Mouse (Mus musculus): ENCODE data around the gene Slc51a.
"Not testable (repeated sequence)": the region's sequence is repeated elsewhere in the genome, so short reads cannot be mapped to it uniquely, and the experiment has no call there.

The Slc51a gene

DNA sequence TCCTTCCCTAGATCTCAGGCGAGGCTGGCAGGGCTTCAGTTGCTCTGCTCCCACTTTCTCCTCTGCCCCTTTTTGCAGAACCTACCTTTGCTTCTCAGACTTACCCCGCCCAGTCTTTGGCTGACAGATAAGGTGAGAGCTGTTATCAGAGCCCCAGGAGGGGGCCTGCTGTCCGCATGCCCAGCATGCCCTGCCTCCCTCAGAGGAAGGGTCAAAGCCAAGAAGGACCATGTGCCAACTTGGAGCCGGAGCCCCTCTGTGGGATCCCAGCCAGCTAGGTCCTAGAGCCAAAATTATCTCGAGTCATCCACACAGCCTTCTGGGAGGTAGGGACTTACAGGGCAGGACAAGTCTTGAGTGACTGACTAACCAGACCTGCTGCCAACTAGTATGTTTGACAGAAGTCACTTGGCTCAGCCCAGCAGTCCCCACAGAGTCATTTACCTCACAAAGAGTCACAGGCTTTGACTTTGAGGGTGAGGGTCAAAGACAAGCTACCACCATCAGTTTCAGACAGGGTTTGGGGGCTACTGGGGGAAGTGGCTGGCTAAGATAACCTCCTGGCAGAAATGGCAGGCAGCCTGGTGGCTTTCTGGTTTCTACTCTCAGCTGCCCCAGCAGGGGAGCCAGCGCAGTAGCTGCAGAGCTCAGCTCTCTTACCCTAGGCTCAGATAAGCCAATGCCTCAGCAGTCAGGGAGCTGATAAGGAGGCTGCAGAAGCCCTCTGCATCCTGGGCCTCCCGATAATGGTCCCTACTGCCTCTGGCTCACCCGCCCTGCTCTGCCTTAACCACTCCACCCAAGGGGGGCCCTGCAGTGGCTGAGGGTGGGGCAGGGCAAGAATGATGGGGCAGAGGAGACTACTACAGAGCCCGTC lies 21.6 kb upstream of the Slc51a start:
- DNase-seq (ENCODE audit: low spot score), result no peak

DNA sequence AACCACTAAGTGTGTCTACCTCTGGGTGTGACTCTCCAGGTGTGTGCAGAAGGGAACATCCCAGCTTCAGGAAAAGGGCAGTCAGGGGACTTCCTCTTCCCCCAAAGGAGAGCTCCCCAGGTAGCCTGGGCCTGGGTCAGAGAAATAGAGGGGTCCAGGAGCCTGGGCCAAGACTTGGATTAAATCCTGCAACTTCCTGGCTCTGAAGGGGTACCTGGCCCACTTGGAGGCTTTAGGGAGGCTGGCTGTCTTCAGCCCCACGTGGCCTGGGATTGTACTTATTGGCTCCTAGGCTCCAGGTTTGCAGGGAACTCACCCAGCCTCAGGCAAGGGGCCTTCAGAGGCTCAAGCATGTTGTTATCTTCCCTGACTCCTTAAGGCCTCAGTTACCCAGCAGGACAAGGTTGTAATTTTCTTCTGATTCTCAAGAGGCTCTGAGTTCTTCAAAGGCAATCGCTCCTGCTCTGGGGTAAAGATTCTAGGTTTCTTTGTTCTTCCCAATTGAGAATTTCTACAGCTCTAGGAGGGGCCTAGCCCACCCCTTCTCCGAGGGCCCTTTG lies 20.9 kb upstream of the Slc51a start:
- DNase-seq (ENCODE audit: low spot score), result no peak

DNA sequence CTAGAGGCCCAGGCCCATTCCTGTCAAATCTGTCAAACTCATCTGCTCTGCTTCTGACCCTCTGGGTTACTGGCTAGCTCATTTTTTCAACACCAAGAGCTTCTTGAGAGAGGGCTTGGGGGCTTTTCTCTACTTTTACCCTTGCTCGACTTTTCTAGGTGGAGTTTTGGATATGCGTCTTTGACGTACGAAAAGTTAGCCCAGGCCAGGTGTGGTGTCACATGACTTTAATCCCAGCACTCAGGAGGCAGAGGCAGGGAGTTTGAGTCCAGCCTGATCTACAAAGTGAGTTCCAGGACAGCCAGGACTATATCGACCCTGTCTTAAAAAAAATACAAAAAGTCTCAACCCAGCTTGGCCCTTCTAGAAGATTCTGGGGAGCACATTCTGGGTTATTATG lies 20.4 kb upstream of the Slc51a start:
- DNase-seq (ENCODE audit: low spot score), result no peak

DNA sequence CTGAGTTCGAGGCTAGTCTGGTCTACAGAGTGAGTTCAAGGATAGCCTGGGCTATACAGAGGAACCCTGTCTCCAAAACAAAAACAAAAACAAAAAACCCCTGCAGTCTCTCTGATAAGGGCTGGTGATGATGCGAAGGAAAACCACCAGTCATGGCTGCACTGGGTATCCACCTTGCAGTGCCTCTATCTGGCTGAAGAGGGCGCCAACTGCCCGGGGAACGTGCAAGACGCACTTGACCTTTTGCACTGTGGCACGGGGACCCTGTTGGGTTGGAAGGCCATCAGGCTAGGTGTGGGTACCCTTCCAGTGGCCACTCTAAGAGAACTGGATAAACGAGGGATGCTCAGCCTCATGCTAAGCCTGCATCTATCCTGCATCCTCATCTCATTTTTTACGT lies 19.7 kb upstream of the Slc51a start:
- peak; percentile 79 for DNase-seq (ENCODE audit: low spot score)

- no peak for DNase-seq (ENCODE audit: low spot score)
These were observed 19.2 kb upstream of the Slc51a start for GRCm38 (mm10) chr16:32506868-32507267.

GRCm38 (mm10) chr16:32506298-32506697 lies 18.6 kb upstream of the Slc51a start:
- no peak for DNase-seq (ENCODE audit: low spot score)

- DNase-seq (ENCODE audit: low spot score), result no peak
These were observed 16.0 kb upstream of the Slc51a start for GRCm38 (mm10) chr16:32503633-32504032.

GRCm38 (mm10) chr16:32502621-32503335 lies 15.1 kb upstream of the Slc51a start:
- DNase-seq (ENCODE audit: low spot score), result no peak

- DNase-seq (ENCODE audit: low spot score), result no peak
These were observed 13.8 kb upstream of the Slc51a start for GRCm38 (mm10) chr16:32501459-32501858.

- DNase-seq (ENCODE audit: low spot score), result peak; percentile 94
These were observed 11.9 kb upstream of the Slc51a start for GRCm38 (mm10) chr16:32499430-32500037.

- no peak for DNase-seq (ENCODE audit: low spot score)
These were observed 11.3 kb upstream of the Slc51a start for GRCm38 (mm10) chr16:32498996-32499395.

- no peak for DNase-seq (ENCODE audit: low spot score)
These were observed 8.3 kb upstream of the Slc51a start, which contains the start of gene Zdhhc19 for GRCm38 (mm10) chr16:32495965-32496364. Gene Zdhhc19, plus strand, starts transcription at chr16:32496265.

- not testable (repeated sequence) for DNase-seq (ENCODE audit: low spot score)
These were observed 6.7 kb upstream of the Slc51a start for GRCm38 (mm10) chr16:32494371-32494770.

GRCm38 (mm10) chr16:32488939-32489338 lies 1.3 kb upstream of the Slc51a start:
- no peak for DNase-seq (ENCODE audit: low spot score)

DNA sequence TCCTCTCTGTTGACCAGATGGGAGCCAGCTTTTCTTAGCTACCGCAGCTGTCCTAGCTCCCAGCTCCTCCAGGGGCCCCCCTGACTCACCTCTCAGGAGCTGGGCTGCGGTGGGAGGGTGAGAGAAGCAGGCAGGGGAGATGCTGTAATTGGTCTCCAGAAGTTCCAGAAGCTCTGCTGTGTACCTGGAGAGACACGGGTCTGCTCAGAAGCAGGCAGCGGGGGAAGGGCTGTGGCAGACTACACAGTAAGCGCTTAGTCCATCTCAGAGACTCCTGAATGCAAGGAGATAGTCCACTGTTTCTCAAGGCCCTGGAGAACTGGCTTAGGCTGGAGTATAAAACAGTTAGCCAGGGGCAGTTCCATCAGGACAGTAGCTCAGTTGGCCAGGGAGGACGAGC lies 1.6 kb downstream of the Slc51a start:
- no peak for DNase-seq (ENCODE audit: low spot score)

DNA sequence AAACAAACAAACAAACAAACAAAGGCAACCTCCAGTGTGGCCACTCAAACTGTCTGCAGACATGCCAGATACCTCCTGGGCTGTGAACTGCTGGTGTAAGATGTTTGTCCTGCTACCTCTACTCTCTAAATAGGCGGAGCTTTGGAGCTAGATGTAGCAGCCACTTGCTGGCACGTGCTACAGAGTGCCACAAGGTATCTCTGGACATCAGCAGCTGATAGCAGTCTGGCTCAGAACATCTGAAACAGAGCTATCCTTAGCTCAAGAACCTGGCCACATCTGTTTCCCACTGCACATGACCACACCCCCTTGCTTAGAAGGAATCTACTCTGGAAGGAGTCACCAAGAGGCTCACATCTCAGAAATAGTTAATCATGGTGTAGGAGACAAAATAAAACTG lies 2.5 kb downstream of the Slc51a start:
- no peak for DNase-seq (ENCODE audit: low spot score)

- no peak for DNase-seq (ENCODE audit: low spot score)
These were observed 3.2 kb downstream of the Slc51a start for GRCm38 (mm10) chr16:32484431-32484871.

- DNase-seq (ENCODE audit: low spot score), result no peak
These were observed 8.3 kb downstream of the Slc51a start for GRCm38 (mm10) chr16:32479415-32479814.

DNA sequence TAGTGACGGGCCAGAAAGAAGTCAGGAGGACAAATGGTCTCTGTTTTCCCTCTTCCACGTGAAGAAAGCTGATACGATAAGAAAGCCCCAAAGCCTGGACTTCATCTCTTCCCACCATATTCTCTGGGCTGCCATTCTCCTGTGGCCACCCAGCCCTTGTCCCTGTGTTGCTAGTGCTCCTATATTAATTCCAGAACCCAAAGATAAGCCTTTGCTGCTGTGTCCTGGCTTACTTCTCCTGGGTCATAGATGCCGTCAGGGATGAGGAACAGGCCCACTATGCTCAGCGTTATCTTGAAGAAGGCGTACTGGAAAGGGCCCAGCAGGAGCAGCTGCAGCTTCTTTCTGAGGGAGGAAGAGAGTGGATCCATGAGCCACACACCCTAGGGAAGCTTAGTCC lies 10.4 kb downstream of the Slc51a start:
- no peak for DNase-seq (ENCODE audit: low spot score)

DNA sequence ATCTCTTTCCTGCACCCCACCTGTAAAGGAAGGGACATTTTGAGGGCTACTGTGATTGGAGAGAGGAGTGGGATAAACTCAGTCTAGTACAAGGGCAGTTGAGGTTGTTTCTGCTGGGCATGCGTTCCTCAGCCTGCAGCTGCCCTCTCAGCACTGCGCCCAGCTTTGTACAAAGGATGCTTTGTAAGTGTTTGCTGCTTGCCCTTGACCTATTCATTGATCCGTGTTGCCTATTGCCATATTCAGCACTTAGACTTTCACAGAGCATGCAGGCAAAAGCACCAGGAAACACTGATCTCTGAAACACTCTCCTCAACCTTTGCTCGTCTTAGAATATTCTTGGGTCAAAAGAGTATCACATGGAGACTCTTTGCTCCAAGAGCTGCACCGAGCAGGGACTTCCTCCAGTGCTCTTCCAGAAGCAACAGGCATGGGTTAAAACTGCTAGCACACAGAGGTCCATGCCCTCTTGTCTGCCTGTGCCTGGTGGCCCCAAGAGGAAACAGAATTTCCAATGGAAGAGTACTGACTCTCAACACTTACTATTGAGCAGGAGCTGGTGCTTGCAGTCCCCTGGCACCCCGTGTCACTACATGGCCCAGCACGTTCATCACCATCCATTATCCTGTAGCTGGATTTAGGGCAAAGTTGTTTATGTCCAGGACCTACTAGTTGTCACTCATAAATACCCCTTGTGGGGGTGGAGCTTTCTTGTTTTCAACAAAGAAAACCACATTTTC lies 15.2 kb downstream of the Slc51a start:
- DNase-seq (ENCODE audit: low spot score), result no peak

DNA sequence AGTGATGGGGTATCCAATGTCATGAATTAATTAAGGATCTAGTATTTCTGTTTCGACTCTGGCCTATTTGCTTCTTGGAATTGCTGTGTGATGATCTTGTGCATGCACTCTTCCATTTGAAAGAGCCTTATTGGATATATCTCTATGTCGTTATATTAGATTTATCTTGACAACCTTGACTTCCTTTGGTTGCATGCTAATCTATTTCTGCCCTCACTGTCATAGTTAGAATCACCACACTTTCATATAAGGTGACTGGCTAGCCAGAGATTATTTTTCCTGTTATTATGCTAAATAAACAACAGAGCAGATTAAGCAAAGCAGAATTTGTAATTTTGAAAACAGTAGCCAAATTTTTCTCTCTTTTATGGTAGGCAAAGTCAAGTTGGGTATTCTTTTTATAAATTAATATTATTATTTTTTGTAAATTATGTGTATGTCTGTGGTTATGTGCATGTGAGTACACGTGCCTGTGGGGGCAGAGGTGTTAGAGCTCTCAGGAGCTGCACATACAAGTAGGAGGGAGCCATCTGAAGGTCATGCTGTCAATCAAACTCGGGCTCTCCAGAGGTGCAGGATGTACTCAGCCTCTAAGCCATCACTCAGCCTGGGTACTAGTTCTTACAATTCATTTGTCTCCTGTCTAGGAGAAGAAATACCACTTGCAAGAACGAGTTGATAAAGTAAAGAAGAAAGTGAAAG lies 18.1 kb downstream of the Slc51a start:
- no peak for DNase-seq (ENCODE audit: low spot score)
